Mouse (Mus musculus) forebrain, embryonic 11.5 days (tissue): Measurements from ENCODE around the gene Tcf19. TPM values are rescaled to one million over a fixed set of nuclear protein-coding genes. Genes with fewer than 3 reads are reported as not detected.
"Not testable (repeated sequence)": the region's sequence is repeated elsewhere in the genome, so short reads cannot be mapped to it uniquely, and the experiment has no call there.

Source experiments
- ATAC-seq: fragments of 200-750 bp; cut with Nextera tagmentation; replicated peaks from 2 replicates; pipeline ENCODE4 v1.8.0; 2017; ENCODE audit warnings: moderate TSS enrichment; ENCODE audit not compliant: low FRiP score
- DNase-seq: peaks from one replicate; pipeline ENCODE4 v3.0.0-alpha.2; 2017; ENCODE audit warnings: low spot score
- H3K27ac ChIP-seq: fragments of 300-500 bp; sonication (generic); 2 replicates; pipeline ENCODE4 v1.5.1; 2014; ENCODE audit warnings: low read depth, low read length
- H3K27me3 ChIP-seq: fragments of 300-500 bp; sonication (generic); 2 replicates; pipeline ENCODE4 v1.6.1; 2014; ENCODE audit warnings: mild to moderate bottlenecking, low read length, mixed read lengths; ENCODE audit not compliant: control insufficient read depth, insufficient read depth
- H3K36me3 ChIP-seq: fragments of 300-500 bp; sonication (generic); 2 replicates; pipeline ENCODE4 v1.6.1; 2014; ENCODE audit warnings: mild to moderate bottlenecking, low read length, moderate library complexity, mixed read lengths; ENCODE audit not compliant: control insufficient read depth, insufficient read depth
- H3K4me1 ChIP-seq: fragments of 300-500 bp; sonication (generic); replicated peaks from 2 replicates; pipeline ENCODE4 v1.6.1; 2014; ENCODE audit warnings: low read length, mixed read lengths; ENCODE audit not compliant: control insufficient read depth, insufficient read depth
- H3K4me2 ChIP-seq: fragments of 300-500 bp; sonication (generic); 2 replicates; pipeline ENCODE4 v1.6.1; 2014; ENCODE audit warnings: low read depth, mild to moderate bottlenecking, low read length, moderate library complexity, mixed read lengths; ENCODE audit not compliant: severe bottlenecking
- H3K4me3 ChIP-seq: fragments of 300-500 bp; sonication (generic); 2 replicates; pipeline ENCODE4 v1.5.1; 2014; ENCODE audit warnings: low read depth, low read length
- H3K9ac ChIP-seq: fragments of 300-500 bp; sonication (generic); 2 replicates; pipeline ENCODE4 v1.6.1; 2014; ENCODE audit warnings: low read length
- H3K9me3 ChIP-seq: fragments of 300-500 bp; sonication (generic); 2 replicates; pipeline ENCODE4 v1.6.1; 2016; ENCODE audit warnings: low read length, mixed read lengths; ENCODE audit not compliant: control insufficient read depth
- WGBS: fragments of 180-500 bp; shearing (Covaris S2); extraction: QIAGEN DNeasy Blood & Tissue Kit; methylation state at CpG from one replicate; pipeline ENCODE4 v1.1.7; 2014; 5-methylcytosine and 5-hydroxymethylcytosine counted together
- polyA plus RNA-seq: library from polyadenylated mRNA; unstranded; fragments of >200 nt; fragmentation: Nextera tagmentation; extraction: Ambion mirVana; gene quantifications from 2 replicates; pipeline ENCODE4 v1.2.1, GENCODE M21; 2014

Tcf19 gene
- polyA plus RNA-seq, 1 experiment from 2014 or later: 58.4 TPM

GRCm38 (mm10) chr17:35488041-35488440 lies 28.6 kb downstream of the Tcf19 start:
- H3K27me3 ChIP-seq: no peaks in the 10 kb centered on the region
- no peak overlapping the region for H3K4me2 ChIP-seq
- no peaks in the 10 kb centered on the region for H3K36me3 ChIP-seq
- H3K9me3 ChIP-seq: no peaks in the 10 kb centered on the region
- ATAC-seq (no peak), DNase-seq (no peak)
- H3K27ac ChIP-seq: no peak overlapping the region
- WGBS: 96% methylated on average over 2 of the region's 2 CpGs
- no peak overlapping the region for H3K4me3 ChIP-seq
- H3K9ac ChIP-seq: no peak overlapping the region
- no peaks in the 10 kb centered on the region for H3K4me1 ChIP-seq

DNA sequence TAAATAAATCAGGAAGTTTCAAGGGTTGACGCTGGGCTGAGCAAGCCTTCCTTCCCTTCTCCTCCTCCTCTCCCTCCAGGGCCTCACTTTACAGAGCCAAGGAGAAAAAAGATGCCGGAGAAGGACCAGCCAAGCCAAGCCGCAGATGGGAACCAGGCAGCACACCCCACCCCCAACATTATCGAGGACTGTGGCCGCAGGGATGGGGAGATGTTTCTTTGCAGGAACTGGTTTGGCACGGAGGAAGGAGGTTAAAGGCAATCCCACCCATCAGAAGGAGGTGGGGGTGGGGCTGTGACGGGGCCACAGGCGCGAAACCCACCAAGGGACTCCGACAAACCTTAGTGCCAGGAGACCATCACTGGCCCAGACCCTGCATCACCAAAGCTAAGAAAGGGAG lies 29.9 kb downstream of the Tcf19 start:
- Histone ChIP-seq H3K9me3 (no peaks in the 10 kb centered on the region), H3K27ac (no peak overlapping the region)

GRCm38 (mm10) chr17:35485702-35486101 lies 30.9 kb downstream of the Tcf19 start:
- no peak for ATAC-seq
- DNase-seq: no peak
- WGBS: 45% methylated on average over 4 of the region's 4 CpGs

More for the DNA sequence above, 29.9 kb downstream of the Tcf19 start:
- Histone ChIP-seq H3K27me3 (no peaks in the 10 kb centered on the region), H3K4me2 (no peak overlapping the region), H3K4me1 (no peaks in the 10 kb centered on the region), H3K4me3 (no peak overlapping the region), H3K36me3 (no peaks in the 10 kb centered on the region), H3K9ac (no peak overlapping the region)
- 72% methylated on average over 10 of the region's 10 CpGs for WGBS
- no peak for DNase-seq
- ATAC-seq: no peak

DNA sequence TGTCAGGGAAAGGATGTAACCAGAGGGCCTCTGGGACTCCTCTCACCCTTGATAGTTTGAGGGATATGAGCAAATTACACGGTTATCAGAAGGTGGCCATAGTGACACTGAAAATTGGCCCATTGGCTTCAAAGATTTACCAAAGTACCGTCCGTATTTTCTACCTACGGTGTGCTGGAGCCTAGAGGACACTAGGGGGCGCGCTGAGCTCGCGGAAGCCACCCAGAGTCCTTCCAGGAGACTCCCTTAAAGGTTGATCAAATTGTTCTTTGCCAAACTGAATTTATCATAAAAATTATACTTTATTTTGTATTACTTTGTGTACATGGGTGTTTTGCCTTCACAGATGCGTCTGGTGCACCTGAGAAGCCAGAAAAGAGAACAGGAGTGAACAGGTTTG lies 32.6 kb downstream of the Tcf19 start:
- no peak overlapping the region for H3K4me2 ChIP-seq
- H3K27ac ChIP-seq: no peak overlapping the region
- H3K36me3 ChIP-seq: no peaks in the 10 kb centered on the region
- no peaks in the 10 kb centered on the region for H3K9me3 ChIP-seq
- 1% methylated on average over 9 of the region's 9 CpGs for WGBS
- H3K4me1 ChIP-seq: no peaks in the 10 kb centered on the region
- H3K27me3 ChIP-seq: no peaks in the 10 kb centered on the region
- ATAC-seq (no peak), DNase-seq (peak; percentile 79)
- H3K4me3 ChIP-seq: no peak overlapping the region
- no peak overlapping the region; the same call in 1 of the 2 replicates for H3K9ac ChIP-seq

More at GRCm38 (mm10) chr17:35485702-35486101, 30.9 kb downstream of the Tcf19 start:
- Histone ChIP-seq H3K4me1 (no peaks in the 10 kb centered on the region), H3K9me3 (no peaks in the 10 kb centered on the region), H3K4me2 (no peak overlapping the region), H3K27me3 (no peaks in the 10 kb centered on the region), H3K9ac (no peak overlapping the region), H3K36me3 (no peaks in the 10 kb centered on the region), H3K27ac (no peak overlapping the region), H3K4me3 (no peak overlapping the region)

- DNase-seq (peak; percentile 59), ATAC-seq (no peak)
- Histone ChIP-seq H3K27me3 (peaks cover 19% of the 10 kb centered on the region), H3K36me3 (no peaks in the 10 kb centered on the region), H3K27ac (no peak within 1 kb of the TSS), H3K4me2 (peak within 1 kb of the TSS; percentile 61), H3K9ac (peak within 1 kb of the TSS; percentile 29; the same call in 1 of the 2 replicates), H3K4me1 (peaks cover 3% of the 10 kb centered on the region; the same call in 1 of the 2 replicates), H3K9me3 (no peaks in the 10 kb centered on the region), H3K4me3 (peak within 1 kb of the TSS; percentile 31)
- 1% methylated on average over 78 of the region's 80 CpGs for WGBS
These were observed 46.5 kb downstream of the Tcf19 start, which contains the start of gene H2-Q10 for GRCm38 (mm10) chr17:35469842-35470751. Gene H2-Q10, plus strand, starts transcription at chr17:35470089.

GRCm38 (mm10) chr17:35468936-35469335 lies 47.7 kb downstream of the Tcf19 start:
- H3K27me3 ChIP-seq: peaks cover 19% of the 10 kb centered on the region
- not testable (repeated sequence) for H3K4me3 ChIP-seq, H3K36me3 ChIP-seq, ATAC-seq, H3K27ac ChIP-seq, H3K4me2 ChIP-seq, H3K9me3 ChIP-seq, H3K9ac ChIP-seq, H3K4me1 ChIP-seq, DNase-seq
- 63% methylated on average over 3 of the region's 3 CpGs for WGBS

GRCm38 (mm10) chr17:35465651-35466050 lies 51.0 kb downstream of the Tcf19 start:
- not testable (repeated sequence) for H3K27ac ChIP-seq, H3K9ac ChIP-seq, H3K36me3 ChIP-seq, H3K4me3 ChIP-seq, H3K4me1 ChIP-seq, ATAC-seq, H3K4me2 ChIP-seq, H3K9me3 ChIP-seq
- H3K27me3 ChIP-seq: peaks cover 17% of the 10 kb centered on the region
- DNase-seq: peak; percentile 78
- WGBS: 8% methylated on average over 8 of the region's 8 CpGs
